Mouse (Mus musculus) forebrain, embryonic 14.5 days (tissue): ENCODE results near the gene Aph1a. TPM values are rescaled to one million over a fixed set of nuclear protein-coding genes. Genes with fewer than 3 reads are reported as not detected.
"Not testable (repeated sequence)": the region's sequence is repeated elsewhere in the genome, so short reads cannot be mapped to it uniquely, and the experiment has no call there.

ENCODE experiments used
- ATAC-seq: fragments of 200-750 bp; cut with Nextera tagmentation; 2 replicates; pipeline ENCODE4 v1.8.0; 2017; ENCODE audit warnings: mild to moderate bottlenecking, moderate library complexity
- DNase-seq: peaks from one replicate; pipeline ENCODE4 v3.0.0-alpha.2; 2015; ENCODE audit warnings: low spot score
- H3K27ac ChIP-seq: fragments of 300-500 bp; sonication (generic); 2 replicates; pipeline ENCODE4 v1.5.1; 2014; ENCODE audit warnings: low read depth, mild to moderate bottlenecking, control low read depth, low read length, moderate library complexity
- H3K27me3 ChIP-seq: fragments of 300-500 bp; sonication (generic); replicated peaks from 2 replicates; pipeline ENCODE4 v1.6.1; 2014; ENCODE audit warnings: low read length, control low read depth, mixed read lengths; ENCODE audit not compliant: control insufficient read depth, insufficient read depth
- H3K36me3 ChIP-seq: fragments of 300-500 bp; sonication (generic); 2 replicates; pipeline ENCODE4 v1.6.1; 2014; ENCODE audit warnings: low read length, control low read depth; ENCODE audit not compliant: control insufficient read depth, insufficient read depth
- H3K4me1 ChIP-seq: fragments of 300-500 bp; sonication (generic); 2 replicates; pipeline ENCODE4 v1.6.1; 2014; ENCODE audit warnings: antibody characterized with exemption, low read length, control low read depth; ENCODE audit not compliant: control insufficient read depth, insufficient read depth
- H3K4me2 ChIP-seq: fragments of 300-500 bp; sonication (generic); 2 replicates; pipeline ENCODE4 v1.6.1; 2014; ENCODE audit warnings: mild to moderate bottlenecking, control low read depth, low read length
- H3K4me3 ChIP-seq: fragments of 300-500 bp; sonication (generic); 2 replicates; pipeline ENCODE4 v1.5.1; 2014; ENCODE audit warnings: low read depth, low read length, control low read depth
- H3K9ac ChIP-seq: fragments of 300-500 bp; sonication (generic); 2 replicates; pipeline ENCODE4 v1.6.1; 2014; ENCODE audit warnings: mild to moderate bottlenecking, low read length, control low read depth, moderate library complexity
- H3K9me3 ChIP-seq: fragments of 300-500 bp; sonication (generic); replicated peaks from 2 replicates; pipeline ENCODE4 v1.6.1; 2016; ENCODE audit warnings: low read length, control low read depth, mixed read lengths; ENCODE audit not compliant: control insufficient read depth
- WGBS: fragments of 180-500 bp; shearing (Covaris S2); extraction: QIAGEN DNeasy Blood & Tissue Kit; methylation state at CpG from one replicate; pipeline ENCODE4 v1.1.7; 2014; 5-methylcytosine and 5-hydroxymethylcytosine counted together
- polyA plus RNA-seq: library from polyadenylated mRNA; unstranded; fragments of >200 nt; fragmentation: Nextera tagmentation; extraction: Ambion mirVana; gene quantifications from 2 replicates; pipeline ENCODE4 v1.2.1, GENCODE M21; 2014

Gene Aph1a
- 48.8 and 51.7 TPM in 2 replicates for polyA plus RNA-seq

DNA sequence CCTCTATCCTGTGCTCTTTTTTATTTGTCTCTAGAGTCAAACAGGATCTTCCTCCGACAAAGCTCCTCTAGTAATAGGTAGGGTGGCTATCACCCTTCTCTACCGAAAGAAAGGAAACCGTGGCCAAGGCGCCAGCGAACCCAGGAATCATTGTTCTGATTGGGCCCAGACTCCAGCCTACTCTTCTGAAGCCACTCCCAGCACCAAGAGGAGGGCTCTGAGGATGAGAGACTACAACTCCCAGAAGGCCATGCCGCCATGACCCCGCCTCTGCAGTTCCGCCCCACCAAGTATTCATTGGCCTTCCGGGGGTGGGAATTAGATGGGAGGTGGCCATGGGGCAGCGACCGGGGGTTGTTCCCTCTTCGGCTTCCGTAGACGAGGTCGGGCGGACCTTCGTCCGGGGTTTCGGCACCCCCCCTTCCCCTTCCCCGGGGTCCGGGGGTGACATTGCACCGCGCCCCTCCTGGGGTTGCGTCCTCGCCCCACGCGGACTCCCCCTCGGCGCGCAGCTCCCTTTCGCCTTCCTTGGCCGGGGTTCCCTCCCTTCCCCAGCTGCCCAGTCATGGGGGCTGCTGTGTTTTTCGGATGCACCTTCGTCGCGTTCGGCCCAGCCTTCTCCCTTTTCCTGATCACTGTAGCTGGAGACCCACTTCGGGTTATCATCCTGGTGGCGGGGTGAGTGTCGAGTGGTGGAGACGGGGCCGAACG is at the start of gene Aph1a:
Gene Aph1a (plus strand): TSS at position 364 of the 711 bp plus-strand sequence.
- peak within 1 kb of the TSS; percentile 71 for H3K9ac ChIP-seq
- H3K9me3 ChIP-seq, H3K27me3 ChIP-seq, H3K4me1 ChIP-seq: not testable (repeated sequence)
- peak within 1 kb of the TSS; percentile 78 for H3K27ac ChIP-seq
- peak within 1 kb of the TSS; percentile 48 for H3K4me3 ChIP-seq
- ATAC-seq = peak; percentile 99
- peak; percentile 99 for DNase-seq
- H3K36me3 ChIP-seq = peaks cover 10% of the 10 kb centered on the region
- 0% methylated on average over 25 of the region's 43 CpGs for WGBS
- peak within 1 kb of the TSS; percentile 68 for H3K4me2 ChIP-seq

DNA sequence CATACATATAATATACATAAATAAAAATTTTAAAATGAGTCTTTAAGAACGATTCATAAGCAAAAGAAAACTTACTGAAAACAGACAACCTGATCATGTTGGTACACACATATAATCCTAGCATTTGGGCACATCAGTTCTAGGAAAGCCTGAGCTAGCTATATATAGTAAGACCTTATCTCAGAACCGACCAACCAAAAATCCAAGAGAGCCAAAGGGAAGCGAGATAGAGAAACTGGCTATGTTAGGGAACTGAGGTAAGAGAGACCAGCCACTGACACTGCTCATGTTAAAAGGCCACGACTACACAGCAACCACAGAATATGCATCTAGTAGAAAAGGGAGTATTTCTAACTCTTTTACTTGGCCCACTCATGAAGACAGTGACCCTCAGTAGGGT is 43.2 kb upstream of the Aph1a start:
- peaks cover 77% of the 10 kb centered on the region for H3K36me3 ChIP-seq
- H3K4me1 ChIP-seq = peaks cover 5% of the 10 kb centered on the region
- no peak overlapping the region for H3K27ac ChIP-seq
- no peaks in the 10 kb centered on the region for H3K27me3 ChIP-seq
- no peak overlapping the region for H3K4me3 ChIP-seq
- H3K9ac ChIP-seq = no peak overlapping the region
- no peak overlapping the region for H3K4me2 ChIP-seq
- no peak for ATAC-seq
- 88% methylated on average over 4 of the region's 4 CpGs for WGBS
- no peaks in the 10 kb centered on the region for H3K9me3 ChIP-seq
- DNase-seq = no peak

DNA sequence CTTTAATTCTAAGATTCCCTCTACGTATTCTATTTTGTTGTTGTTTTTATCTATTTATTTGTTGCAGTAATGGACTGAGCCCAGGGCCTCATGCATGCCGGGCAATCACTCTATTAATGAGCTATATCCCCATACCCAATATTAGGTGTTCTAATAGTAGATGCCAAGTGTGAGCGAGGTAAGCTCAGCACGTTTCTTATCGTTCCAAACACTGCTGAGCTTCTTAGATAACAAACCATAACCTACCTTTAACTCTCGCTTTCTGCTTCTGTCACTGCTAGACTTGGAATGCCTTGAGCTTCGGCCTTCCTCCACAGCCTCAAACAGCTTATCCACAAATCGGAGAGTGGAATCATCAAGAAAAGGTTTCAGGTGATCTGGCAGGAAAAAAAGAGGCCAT is 42.5 kb upstream of the Aph1a start:
- WGBS = 95% methylated on average over 8 of the region's 8 CpGs

DNA sequence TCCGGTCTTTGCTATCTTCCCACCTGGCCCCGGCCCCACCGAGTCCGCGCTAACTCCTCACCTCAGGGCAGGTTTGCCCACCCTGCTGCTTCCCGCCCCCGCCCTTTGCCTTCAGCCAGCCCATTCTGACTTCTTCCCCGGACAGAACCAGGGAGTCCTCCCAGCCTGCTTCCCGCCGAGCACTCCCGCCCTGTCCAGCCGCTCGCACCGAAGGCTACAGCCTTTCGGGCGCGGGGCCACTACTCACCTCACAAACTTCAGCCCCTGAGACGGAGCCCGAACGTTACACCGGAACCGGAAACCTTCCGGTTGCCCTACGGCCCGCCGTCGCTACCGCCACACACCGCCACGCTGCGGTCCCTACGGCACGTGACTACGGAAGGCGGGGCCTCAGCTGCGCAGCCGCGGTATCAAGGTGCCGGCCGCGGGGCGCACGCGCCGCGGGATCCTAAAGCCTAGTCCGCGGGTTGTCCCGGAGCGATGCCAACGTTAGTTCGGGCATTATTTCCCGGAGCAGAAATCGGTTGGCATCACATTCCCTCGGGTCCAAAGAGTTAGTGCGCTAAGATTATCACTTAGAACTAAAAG is 38.2 kb upstream of the Aph1a start, which contains the start of gene Prpf3:
Gene Prpf3 (minus strand): TSS at position 384 of the 588 bp plus-strand sequence.
- ATAC-seq (peak; percentile 100), DNase-seq (peak; percentile 96)
- no peaks in the 10 kb centered on the region for H3K9me3 ChIP-seq
- peaks cover 28% of the 10 kb centered on the region for H3K36me3 ChIP-seq
- whole genome bisulfite sequencing = 0% methylated on average over 56 of the region's 56 CpGs
- peaks cover 5% of the 10 kb centered on the region for H3K4me1 ChIP-seq
- no peaks in the 10 kb centered on the region for H3K27me3 ChIP-seq
- peak within 1 kb of the TSS; percentile 74 for H3K4me2 ChIP-seq
- peak within 1 kb of the TSS; percentile 79 for H3K9ac ChIP-seq
- peak within 1 kb of the TSS; percentile 83 for H3K4me3 ChIP-seq
- peak within 1 kb of the TSS; percentile 70 for H3K27ac ChIP-seq

More for the DNA sequence above, 42.5 kb upstream of the Aph1a start:
- Histone ChIP-seq H3K9ac (no peak overlapping the region), H3K4me1 (peaks cover 5% of the 10 kb centered on the region), H3K9me3 (no peaks in the 10 kb centered on the region), H3K4me3 (no peak overlapping the region), H3K4me2 (no peak overlapping the region), H3K27ac (no peak overlapping the region), H3K27me3 (no peaks in the 10 kb centered on the region), H3K36me3 (peaks cover 70% of the 10 kb centered on the region)
- DNase-seq (no peak), ATAC-seq (no peak)

DNA sequence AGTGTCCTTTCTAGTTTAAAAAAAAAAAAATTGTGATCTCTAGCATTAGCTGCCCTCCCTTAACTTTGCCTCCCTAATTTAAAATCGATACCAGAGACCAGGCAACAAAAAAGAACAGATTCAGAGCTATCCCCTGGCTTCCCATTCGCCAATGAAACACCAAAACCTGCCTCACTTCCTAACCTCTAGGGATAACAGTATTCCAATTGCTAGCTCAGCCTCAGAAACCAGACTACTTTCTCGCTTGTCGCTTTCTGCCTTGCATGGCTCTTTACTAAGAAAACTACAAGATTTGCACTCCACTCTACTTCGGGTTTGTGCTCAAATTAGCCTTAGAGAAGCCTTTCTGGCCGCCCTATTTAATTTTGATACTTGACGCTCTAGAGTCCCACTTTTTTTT is 37.7 kb upstream of the Aph1a start:
- Histone ChIP-seq H3K27me3 (no peaks in the 10 kb centered on the region), H3K27ac (no peak overlapping the region), H3K4me2 (peak overlapping the region; percentile 74), H3K9me3 (no peaks in the 10 kb centered on the region), H3K36me3 (peaks cover 23% of the 10 kb centered on the region), H3K4me1 (peaks cover 5% of the 10 kb centered on the region), H3K9ac (peak overlapping the region; percentile 79), H3K4me3 (peak overlapping the region; percentile 83)
- peak; percentile 12; the same call in 1 of the 2 replicates for ATAC-seq
- WGBS = 21% methylated on average over 7 of the region's 7 CpGs
- no peak for DNase-seq

DNA sequence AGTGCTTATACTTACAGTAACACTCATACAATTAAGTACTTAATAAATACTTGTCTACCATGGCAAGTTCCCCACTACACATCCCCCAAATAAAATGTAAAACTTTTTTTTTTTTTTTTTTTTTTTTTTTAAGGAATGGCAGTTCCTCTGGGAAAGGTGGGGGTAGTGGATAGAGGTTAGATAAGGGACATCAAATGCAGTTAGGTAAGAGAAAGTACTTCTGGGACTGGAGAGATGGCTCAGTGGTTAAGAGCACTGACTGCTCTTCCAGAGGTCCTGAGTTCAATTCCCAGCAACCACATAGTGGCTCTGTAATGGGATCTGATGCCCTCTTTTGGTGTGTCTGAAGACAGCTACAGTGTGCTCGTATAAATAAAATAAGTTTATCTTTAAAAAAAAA is 36.7 kb upstream of the Aph1a start:
- H3K4me3 ChIP-seq, ATAC-seq, H3K27me3 ChIP-seq, H3K4me1 ChIP-seq, DNase-seq, H3K9ac ChIP-seq, H3K4me2 ChIP-seq, H3K27ac ChIP-seq, H3K9me3 ChIP-seq: not testable (repeated sequence)
- WGBS = 83% methylated on average over 1 of the region's 1 CpGs
- H3K36me3 ChIP-seq = peaks cover 15% of the 10 kb centered on the region

DNA sequence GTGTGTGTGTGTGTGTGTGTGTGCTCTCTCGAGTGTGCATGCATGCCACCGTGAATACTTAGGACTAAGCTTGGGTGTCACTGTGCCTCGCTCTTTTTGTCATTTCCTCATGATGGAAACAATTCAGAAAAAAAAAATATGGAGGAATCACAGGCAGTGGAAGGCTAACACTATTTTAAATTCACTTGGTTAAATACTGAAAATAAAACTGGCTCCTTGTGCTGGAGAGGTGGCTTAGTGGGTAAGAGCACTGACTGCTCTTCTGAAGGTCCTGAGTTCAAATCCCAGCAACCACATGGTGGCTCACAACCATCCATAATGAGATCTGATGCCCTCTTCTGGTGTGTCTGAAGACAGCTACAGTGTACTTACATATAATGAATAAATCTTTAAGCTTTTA is 35.5 kb upstream of the Aph1a start:
- DNase-seq, H3K27ac ChIP-seq, H3K27me3 ChIP-seq, H3K4me2 ChIP-seq, H3K4me3 ChIP-seq, H3K36me3 ChIP-seq, ATAC-seq, H3K9me3 ChIP-seq, H3K4me1 ChIP-seq, H3K9ac ChIP-seq: not testable (repeated sequence)
- 80% methylated on average over 3 of the region's 3 CpGs for WGBS

DNA sequence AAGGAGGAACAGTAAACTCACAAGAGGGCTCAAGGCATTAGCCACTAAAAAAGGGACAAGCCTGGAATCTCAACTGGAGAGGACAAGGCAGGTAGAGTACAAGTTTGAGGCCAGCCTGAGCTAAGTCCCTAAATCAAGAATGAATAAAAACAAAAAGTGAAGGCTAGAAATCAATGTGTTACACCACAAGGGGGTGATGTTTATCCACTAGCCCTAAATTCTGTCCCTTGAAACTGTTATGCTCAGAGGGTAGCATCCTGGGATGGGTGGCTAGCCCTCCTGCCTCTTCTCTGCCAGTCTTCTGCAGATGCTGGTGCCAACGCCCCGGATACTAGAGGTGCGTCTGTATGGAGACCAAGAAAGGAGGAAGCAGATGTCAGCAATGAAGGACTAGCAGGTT is 33.4 kb upstream of the Aph1a start:
- no peak overlapping the region for H3K9ac ChIP-seq
- no peaks in the 10 kb centered on the region for H3K4me1 ChIP-seq
- WGBS = 95% methylated on average over 3 of the region's 3 CpGs
- peaks cover 9% of the 10 kb centered on the region for H3K36me3 ChIP-seq
- peak; percentile 12 for DNase-seq
- no peak overlapping the region for H3K4me3 ChIP-seq
- no peaks in the 10 kb centered on the region for H3K27me3 ChIP-seq
- H3K4me2 ChIP-seq = no peak overlapping the region
- H3K9me3 ChIP-seq = no peaks in the 10 kb centered on the region
- H3K27ac ChIP-seq = no peak overlapping the region
- ATAC-seq = no peak

DNA sequence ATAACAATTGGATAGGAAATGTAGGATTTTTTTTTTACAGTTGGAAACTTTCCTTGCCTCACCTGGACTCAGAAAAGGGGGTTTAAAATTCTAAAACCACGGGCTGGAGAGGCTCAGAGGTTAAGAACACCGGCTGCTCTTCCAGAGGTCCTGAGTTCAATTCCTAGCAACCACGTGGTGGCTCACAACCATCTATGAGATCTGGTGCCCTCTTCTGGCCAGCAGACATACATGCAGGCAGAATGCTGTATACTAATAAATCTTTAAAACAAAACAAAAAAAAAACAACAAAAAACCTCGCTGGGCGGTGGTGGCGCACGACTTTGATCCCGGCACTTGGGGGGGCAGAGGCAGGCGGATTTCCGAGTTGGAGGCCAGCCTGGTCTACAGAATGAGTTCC is 32.6 kb upstream of the Aph1a start:
- Histone ChIP-seq H3K27me3 (no peaks in the 10 kb centered on the region), H3K27ac (no peak overlapping the region), H3K4me2 (no peak overlapping the region), H3K4me1 (no peaks in the 10 kb centered on the region), H3K36me3 (peaks cover 16% of the 10 kb centered on the region), H3K9me3 (no peaks in the 10 kb centered on the region), H3K4me3 (no peak overlapping the region), H3K9ac (no peak overlapping the region)
- 73% methylated on average over 10 of the region's 10 CpGs for WGBS
- DNase-seq (no peak), ATAC-seq (no peak)
